Mouse (Mus musculus) telencephalon, adult 2 months (tissue): ENCODE data around the gene Rpl28.

ENCODE experiments used
- DNase-seq: peaks from one replicate; pipeline ENCODE4 v3.0.0-alpha.2; 2011; ENCODE audit warnings: low read depth, low spot score

Gene Rpl28

DNA sequence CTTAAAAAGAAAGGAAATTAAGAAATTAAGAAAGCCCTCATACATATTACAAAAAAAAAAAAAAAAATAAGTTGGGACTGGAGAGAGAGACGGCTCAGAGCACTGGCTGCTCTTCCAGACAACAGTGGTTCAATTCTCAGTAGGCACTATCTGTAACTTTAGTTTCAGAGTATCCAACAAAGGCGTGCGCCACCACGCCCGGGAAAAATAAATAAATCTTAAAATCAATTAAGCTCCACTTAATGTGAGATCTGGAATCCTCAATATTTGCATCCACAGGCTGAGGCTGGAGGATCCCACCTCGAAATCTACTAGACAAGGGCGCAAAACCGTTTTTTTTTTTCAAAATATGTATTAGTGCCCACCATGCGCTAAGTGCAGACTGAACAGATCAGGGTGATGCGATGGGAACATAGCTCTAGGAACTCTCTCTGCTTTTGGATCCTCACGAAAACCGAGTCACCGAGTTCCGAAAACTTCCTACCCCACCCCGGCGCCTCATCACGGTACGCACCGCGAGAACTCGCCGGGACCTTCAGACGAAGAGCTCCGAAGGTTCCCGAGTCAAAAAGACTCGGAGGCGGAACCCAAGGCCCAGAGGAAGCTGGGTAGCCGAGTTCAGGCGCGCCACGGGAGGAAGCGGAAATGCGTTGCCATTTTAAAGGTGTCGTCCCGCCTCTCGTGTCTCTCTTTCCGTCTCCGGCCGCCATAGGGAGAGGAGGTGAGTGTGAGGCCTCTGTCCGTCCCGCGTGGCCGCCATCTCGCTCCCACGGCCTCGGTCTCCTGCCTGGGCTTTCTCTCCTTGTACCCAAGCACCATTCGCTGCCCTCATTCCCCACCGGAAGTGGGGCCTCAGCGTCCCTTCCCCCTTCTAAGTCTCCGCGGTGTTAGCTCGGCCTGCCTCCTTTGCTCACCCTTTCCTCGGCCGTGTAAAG, at the start of gene Rpl28:
Rpl28 (plus strand) TSS at position 597 of the 935 bp plus-strand sequence.
- peak; percentile 94 for DNase-seq

DNA sequence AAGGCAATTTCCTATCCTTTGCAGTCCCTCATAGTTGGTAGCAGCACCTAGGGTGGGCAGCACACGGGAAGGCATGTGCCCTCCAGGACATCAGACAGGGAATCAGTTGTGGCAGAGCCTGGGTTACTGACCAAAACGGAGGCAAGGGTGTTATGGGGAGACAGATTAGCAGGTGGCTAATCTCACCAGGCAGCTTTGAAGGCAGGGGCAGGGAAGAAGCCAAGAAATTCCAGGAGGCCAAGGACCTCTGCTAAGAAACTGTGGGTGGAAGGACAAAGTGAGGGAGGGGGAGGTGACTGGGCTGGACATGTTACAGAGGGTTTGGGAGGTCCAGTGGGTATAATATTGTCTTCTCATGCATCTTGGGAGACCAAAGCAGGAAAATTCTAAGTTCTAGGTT, 49.3 kb upstream of the Rpl28 start:
- DNase-seq, result no peak

- no peak for DNase-seq
Measured at GRCm38 (mm10) chr7:4744886-4745285, 47.8 kb upstream of the Rpl28 start.

DNA sequence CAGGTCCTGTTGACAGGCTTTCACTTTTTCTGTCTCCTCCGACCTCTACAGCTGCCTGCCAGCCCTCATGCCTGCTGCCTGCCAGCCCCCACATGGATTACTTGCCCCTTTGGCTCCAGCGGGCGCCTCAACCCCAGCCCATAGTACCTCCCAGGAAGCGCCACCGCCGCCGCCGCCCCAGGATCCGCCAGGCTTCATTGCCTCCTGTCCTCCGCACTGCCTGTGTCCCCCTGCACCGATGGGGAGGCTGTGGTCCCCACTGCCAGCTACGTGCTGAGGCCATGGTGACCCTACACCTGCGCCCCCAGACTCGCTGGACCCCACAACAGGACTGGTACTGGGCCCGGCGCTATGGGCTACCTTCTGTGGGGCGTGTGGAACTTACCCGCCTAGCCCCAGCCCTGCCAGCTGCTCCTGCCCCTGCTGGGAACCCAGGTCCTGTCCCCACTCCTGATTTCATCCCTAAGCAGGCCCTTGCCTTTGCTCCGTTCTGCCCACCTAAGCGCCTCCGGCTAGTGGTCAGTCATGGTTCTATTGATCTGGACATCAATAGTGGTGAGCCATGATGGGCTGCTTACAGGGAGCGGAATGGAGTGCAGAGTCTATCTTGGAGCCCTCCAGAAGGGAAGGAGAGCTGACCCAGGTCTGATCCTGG, 46.2 kb upstream of the Rpl28 start:
- DNase-seq, result no peak

- DNase-seq, result no peak
Measured at GRCm38 (mm10) chr7:4747156-4747899, 45.3 kb upstream of the Rpl28 start.

DNA sequence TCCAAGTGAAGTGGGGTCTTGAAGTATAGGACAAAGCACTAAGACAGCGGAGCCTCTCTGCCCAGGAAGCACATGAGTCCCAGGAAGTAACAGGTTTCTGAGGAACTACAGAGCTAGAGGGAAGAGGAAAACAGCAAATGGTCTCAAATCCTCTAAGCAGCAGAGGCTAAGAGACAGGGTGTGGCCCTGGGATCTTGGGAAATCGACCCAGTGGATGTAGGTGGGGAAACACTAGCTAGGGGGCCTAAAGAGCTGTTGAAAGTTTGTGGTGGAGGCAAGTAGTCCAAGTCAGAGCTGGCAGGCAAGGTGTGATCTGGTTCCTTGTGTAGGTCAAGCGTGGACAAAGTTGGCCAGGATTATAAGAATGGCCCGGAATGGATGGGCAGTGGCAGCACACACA, 44.4 kb upstream of the Rpl28 start:
- no peak for DNase-seq

GRCm38 (mm10) chr7:4749169-4749568, 43.5 kb upstream of the Rpl28 start:
- DNase-seq, result no peak

DNA sequence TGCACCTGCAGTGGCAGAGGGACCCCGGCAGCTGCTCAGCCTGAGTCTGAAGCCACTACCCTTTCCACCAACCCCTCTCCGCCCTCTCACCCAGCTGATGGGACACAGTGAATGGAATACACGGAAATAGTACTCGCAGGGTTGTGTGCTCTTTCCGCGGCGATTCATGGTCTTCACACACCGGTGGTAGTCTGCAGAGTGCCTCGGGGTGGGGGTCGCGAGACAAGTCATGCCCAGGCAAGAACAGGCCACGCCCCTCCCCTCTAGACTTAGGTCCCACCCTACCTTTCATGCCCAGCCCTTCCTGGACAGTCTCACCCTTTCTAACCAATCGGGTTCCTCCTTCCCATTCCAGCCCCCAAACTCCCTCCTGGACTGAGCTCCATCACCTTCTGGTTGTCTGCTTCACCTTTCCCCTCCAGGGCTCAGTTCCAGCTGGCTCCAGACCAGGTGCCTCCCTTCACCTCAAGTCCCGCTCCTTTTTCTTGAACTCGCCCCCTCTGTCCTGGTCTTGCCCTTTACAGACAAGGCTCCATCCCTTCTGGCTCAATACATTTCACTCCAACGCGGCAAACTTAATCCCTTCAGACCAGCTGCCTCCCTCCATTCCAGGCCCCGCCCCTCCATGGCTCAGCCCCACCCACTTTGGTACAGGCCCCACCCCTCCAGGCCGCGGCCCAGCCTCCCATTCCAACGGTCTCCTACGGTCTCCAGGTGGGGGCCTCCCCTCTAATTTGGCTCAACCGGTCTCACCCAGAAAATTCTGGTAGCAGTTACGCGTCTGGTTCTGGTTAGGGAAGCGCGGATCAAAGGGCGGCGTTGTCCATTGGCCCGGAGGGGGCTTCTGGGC, 40.5 kb upstream of the Rpl28 start:
- DNase-seq, result no peak

GRCm38 (mm10) chr7:4752821-4753570, 39.7 kb upstream of the Rpl28 start, which contains the start of gene Cox6b2:
Gene Cox6b2, minus strand, starts transcription at chr7:4753094.
- DNase-seq, result no peak

- DNase-seq, result no peak
Measured at GRCm38 (mm10) chr7:4759670-4760069, 33.0 kb upstream of the Rpl28 start.

DNA sequence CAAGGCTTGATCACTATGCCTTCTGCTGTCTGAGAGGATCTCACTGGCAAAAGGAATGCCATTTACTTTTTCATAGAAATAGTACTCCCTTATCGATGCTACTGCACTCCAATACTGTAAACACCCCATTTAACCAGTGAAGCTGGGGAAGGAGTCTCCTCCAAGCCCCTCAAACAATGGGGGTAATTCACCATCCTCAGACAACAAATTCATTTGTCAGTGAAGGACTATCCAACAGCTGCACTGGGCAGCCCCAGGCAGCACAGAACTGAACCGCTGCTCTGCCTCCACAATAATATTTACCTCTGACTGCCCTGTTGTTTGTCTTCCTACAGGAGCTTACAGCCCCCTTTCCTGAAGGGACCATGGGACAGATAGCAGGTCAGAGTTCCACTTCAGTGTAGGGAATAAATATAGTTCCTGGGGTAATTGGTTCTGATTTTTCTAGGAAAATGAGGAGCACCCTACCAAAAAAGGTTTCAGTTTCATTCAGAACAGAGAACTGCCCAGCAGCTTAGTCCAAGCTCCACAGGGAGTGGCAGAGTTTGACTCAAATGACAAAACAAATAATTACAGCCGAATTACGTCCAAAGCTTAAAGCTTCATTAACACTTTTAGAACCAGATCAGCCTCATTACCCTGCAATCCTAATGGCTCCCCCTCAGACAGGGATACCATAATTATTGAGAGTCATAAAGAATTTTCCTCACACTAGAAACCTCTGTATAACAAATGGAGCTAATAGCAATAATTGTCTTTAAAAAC, 27.5 kb upstream of the Rpl28 start:
- DNase-seq, result no peak

- DNase-seq, result no peak
Measured at GRCm38 (mm10) chr7:4771202-4771601, 21.5 kb upstream of the Rpl28 start, which contains the start of gene Fam71e2. Gene Fam71e2, minus strand, starts transcription at chr7:4771302.

DNA sequence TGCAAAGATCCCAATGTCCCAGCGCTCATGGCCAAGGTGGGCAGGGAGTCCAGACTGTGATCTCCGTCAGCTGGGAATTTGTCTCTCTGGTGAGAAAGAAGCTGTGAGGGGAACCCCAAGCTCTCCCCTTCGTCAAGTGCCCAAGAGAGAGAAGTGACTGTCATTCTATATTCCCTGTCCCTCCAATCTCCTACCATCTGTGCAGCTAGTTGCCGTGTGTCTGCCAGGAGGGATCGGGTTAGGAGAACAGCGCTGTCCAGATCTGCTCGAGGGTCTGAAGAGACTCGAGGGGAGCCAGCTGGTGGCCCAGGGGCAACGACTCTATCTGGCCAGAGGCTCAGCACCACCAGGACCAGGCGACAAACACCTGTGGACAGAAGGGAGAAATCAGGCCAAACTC, 16.5 kb upstream of the Rpl28 start:
- DNase-seq, result no peak

DNA sequence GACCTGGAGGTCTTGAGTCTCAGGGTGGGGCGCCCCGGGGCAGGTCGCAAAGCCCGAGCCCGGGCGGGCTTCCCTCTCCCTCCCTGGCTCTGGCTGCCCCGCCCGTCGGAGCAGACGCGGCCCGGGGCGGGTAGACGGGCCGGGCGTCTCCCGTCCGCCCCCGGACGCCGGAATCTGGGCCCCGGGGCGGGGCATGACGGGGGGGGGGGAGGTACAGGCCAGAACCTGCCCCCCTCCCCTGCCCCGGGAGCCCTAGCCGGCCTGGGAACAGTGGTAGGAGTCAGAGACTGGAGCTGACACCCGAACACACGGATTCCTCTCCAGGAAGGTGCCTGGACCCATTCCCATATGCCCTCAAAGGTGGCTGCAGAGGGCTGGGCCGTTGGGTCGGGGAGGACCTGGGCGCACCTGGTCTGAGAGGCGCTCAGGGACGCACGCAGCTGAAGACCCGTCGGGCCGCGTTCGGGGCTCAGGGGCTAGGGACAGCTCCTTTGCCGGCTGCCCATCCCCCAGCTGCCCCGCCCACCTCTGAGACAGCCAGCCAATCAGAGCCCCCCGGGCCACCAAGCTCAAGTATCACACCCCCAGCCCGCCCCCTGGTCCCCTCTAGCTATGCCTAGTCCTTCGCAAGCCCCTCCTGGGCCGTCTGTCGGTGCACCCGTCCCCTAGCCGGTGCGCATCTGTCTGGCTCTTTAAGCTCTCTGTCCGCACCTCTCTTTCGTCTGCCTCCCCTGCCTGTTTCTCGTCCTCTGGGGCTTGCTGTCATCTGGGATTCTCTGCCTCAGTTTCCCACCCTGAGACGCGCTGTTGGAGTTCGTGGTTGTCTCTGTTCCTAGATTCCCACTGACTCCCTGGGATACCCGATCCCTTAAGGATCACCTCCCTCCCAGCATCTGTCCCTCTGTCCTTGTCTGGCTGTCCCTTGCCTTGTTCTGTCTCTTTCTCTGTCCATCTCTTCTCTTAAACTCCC, 15.5 kb upstream of the Rpl28 start:
- DNase-seq, result no peak

GRCm38 (mm10) chr7:4777851-4778637, 14.6 kb upstream of the Rpl28 start:
- no peak for DNase-seq

- DNase-seq, result no peak
Measured at GRCm38 (mm10) chr7:4779921-4780320, 12.8 kb upstream of the Rpl28 start.

DNA sequence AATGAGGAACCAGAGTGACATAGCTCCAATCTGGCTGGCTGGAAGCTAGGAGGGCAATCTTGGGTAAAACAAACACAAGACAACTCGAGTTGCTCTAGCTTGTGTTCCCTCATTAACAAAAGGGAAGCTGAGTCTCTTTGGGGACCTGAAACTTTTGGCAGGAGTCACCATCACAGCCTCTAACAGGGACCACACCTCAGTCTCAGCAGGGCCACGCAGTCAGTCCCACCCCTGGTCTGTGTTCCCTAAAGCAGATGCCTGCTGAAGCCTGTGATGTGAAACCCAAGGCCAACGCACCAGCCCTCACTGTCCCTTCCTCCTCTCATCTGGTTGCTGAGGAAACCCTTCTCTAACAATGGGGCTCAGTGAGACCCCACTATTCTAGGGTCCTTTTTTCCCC, 10.5 kb upstream of the Rpl28 start:
- DNase-seq, result no peak

GRCm38 (mm10) chr7:4782759-4783158, 9.9 kb upstream of the Rpl28 start, which contains the start of the genes Il11 and Tmem190:
Gene Il11, minus strand, starts transcription at chr7:4782859.
Gene Tmem190, plus strand, starts transcription at chr7:4782937.
- no peak for DNase-seq
